Mouse (Mus musculus) heart, postnatal 14 days (tissue): Measurements from ENCODE around the gene Ncf2. TPM values are rescaled to one million over a fixed set of nuclear protein-coding genes. Genes with fewer than 3 reads are reported as not detected.

ENCODE experiments used
- DNase-seq, 2 experiments: peaks; one replicate each; pipeline ENCODE4 v3.0.0; 2021 to 2022
- intact Hi-C: fragments of 180-260 bp; cut with DNase I; formaldehyde crosslinking; loops from one replicate; pipeline ENCODE4 v1.15.1; 2025
- total RNA-seq, 2 experiments: library from RNA; stranded (reverse); gene quantifications; 2 replicates each; pipeline ENCODE4 v1.2.3; 2021

The Ncf2 gene
- total RNA-seq, 2 experiments from 2014 or later: 3.9 to 5.1 TPM

DNA sequence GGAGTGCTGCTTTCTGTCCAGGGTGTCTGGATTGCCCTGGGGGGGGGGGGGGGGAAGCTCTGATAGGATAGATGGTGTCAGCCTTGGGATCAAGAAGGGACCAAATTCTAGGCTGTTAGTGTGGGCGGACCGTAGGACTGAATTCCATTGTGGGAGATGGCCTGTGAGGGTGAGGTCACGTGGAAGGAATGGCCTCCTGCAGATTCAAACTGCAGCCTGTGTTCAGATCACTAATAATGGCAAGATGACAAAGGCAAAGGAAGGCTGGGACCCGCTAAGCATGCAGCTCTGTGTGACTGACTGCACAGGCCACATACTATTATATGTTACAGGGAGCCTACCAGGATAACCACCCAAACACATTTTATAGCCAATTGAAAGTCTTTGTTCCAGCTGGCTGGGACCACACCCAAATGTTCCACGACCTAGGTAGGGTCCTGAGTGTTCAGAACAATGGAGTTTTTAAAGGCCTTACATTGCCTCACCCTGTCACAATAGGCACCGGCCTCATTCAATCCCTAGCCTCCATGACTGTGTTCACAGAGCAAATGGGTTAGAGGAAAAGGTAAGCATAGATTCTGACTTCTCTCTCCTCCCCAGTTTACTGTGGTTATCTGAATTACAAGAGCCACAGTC, 6.4 kb upstream of the Ncf2 start:
- no peak for DNase-seq
- intact Hi-C loops: no loop called here

DNA sequence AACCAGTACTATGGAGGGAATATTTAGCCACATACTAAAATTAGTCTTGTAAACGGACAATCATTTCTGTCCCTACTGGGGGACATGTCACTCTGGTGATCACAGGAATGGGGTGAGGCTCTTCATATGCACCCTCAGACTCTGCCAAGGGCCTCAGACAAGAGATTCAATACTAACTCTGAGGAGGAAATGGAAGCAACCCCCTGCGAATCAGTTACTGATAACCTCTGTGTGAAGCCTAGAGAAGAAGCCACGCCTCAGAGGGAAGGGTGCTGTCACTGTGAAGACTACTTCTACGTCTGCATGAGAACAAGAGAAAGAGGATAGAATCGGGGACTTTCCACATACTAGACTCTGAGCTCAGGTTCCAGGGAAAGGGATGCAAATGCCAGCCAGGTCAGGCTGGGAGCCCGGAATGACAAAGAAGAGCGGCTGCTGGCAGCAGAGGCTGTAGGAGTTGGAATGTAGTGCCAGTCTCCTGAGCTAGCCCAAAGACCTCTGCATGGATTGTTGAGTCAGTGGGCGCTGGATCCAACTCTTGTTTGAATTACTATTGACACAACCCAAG, 4.2 kb upstream of the Ncf2 start:
- no peak for DNase-seq
- intact Hi-C loops: loop anchor here (5.0 kb wide), 1 partner anchor 602 kb away; no protein-coding TSS in a partner anchor

DNA sequence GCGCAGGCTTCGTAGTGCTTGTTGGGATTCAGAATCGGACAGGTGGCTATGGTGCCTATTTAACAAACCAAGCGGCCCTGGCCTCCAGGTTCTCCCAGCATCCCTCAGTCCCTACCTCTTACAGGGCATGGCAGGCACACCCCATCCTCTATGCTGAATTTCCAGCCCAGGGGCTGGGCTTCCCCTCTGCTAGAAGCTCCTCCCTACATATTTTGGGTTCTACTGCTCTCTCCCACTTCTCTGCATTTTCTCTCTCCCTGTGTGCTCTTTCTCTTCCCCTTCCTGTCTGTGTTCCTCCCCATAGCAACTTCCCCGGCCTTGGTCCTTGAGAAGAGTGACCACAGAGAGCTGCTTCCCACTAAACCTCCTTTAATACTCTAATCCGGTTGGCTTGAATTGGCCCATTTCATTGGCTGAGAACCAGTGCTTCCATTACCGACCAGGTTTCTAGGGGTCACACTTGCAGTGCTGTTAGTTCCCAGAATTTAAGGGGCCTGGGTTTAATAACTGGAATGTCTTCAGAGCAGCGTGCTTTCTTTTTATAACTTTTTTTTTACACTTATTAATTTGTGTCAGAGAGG, 3.2 kb upstream of the Ncf2 start:
- DNase-seq: no peak
- intact Hi-C loops: loop anchor here (5.0 kb wide), 1 partner anchor 601 kb away; no protein-coding TSS in a partner anchor

DNA sequence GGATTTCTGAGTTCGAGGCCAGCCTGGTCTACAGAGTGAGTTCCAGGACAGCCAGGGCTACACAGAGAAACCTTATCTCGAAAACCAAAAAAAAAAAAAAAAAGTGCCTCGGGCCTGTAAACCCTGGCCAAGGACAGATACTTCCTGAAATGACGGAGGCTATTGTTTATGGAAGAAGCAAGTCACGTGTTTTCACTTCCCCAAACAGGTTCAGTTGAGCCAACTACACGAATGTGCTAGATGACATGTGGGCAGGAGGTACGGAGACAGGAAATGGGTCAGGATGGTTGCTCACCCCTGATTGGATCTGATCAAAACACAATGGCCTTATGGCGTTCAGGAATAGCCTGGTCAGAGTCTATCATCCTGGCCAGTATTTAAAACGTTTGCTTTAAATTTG, 1.9 kb upstream of the Ncf2 start:
- intact Hi-C loops: loop anchor here (5.0 kb wide), 1 partner anchor 599 kb away; no protein-coding TSS in a partner anchor
- DNase-seq: no peak

DNA sequence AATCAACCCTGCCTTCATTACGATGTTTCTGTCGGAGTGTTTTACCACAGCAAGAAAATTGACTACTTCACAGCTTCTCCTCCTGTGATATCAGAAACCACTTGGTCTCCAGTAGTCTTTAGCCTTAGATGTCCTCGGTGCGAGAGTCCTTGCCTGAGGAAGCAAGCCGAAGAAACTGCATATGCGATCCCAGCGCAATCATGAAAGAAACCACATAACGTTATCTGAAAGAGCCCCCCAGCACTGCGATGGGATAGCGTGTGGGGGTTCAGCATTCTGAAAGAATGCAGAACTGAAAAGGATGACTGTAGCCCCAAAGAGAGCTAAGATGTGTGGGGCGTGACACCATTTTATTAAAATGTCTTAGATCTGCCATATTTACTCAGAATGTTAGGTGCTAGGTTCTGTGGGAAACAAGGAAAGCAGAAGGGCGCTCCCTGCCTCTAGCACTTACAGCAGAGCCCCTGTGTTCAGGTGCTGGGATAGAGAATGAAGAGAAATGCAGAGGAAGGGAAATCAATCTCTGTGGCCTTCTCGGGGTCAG, 711 bp downstream of the Ncf2 start:
- no peak for DNase-seq
- intact Hi-C loops: no loop called here

DNA sequence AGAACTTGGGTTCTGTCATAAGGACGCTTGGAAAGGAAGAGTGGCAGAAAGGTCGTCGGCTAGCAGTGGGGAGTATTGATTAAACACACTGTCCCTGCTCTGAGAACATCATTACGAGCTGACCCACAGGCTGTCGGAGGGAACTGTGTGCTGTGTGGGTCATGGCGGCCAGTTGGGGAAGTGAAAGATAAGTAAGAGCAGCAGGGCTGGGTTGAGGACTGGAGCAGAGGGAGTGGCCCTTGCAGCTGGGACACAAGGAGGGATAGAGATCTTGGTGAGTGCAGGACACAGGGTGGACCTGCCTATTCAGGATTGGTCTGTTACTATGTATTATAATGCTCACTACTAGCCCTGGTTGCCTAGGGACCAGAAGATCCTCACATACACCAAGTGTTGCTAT, 4.9 kb downstream of the Ncf2 start:
- no peak for DNase-seq
- intact Hi-C loops: no loop called here

DNA sequence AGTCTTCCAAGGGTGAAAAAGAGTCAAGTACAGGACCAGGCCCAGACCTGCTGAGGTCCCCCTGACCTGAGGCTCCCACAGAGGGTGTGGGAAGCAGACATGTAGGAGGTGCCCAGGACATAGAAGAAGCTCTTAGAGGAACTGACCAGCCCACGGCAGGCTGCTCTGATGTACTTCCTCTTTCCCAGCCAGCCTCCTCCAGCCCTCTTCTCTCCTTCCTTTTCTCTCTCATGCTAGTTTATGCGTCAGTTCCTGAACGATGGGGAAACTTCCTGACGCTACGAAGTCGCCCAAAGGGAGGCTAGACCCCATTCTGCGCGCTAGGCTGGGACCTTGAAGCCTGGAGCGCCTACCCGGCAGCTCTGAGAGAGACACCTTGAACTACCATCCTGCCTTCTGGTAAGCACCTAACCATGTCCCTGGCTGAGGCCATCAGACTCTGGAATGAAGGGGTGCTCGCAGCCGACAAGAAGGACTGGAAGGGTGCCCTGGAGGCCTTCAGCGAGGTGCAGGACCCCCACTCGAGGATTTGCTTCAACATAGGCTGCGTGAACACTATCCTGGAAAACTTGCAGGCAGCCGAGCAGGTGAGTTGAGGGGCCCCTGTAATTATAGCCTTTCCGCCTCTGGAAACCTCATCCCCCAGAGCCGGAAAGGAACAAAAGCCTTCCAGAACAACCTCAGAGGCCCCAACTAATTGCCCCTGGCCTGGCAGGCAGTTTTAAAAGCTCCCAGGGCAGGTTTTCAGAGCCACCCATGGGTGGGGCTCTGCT, 7.8 kb downstream of the Ncf2 start:
- intact Hi-C loops: no loop called here
- DNase-seq: peak in 1 of 2 experiments; percentile 18

DNA sequence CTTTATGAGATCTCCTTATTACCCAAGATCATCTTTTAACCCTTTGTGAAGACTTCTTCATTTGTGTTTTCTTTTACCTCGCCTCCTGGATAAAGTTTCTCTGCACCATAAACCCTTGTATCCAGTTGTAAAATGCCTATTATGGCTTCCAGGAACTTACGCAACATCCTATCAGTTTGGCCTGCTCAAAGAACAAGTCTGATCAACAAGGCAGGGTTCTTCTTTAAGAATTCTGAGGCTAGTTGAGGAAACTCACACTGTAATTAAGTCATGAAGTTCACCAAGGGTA, 8.3 kb downstream of the Ncf2 start:
- intact Hi-C loops: no loop called here
- no peak for DNase-seq

DNA sequence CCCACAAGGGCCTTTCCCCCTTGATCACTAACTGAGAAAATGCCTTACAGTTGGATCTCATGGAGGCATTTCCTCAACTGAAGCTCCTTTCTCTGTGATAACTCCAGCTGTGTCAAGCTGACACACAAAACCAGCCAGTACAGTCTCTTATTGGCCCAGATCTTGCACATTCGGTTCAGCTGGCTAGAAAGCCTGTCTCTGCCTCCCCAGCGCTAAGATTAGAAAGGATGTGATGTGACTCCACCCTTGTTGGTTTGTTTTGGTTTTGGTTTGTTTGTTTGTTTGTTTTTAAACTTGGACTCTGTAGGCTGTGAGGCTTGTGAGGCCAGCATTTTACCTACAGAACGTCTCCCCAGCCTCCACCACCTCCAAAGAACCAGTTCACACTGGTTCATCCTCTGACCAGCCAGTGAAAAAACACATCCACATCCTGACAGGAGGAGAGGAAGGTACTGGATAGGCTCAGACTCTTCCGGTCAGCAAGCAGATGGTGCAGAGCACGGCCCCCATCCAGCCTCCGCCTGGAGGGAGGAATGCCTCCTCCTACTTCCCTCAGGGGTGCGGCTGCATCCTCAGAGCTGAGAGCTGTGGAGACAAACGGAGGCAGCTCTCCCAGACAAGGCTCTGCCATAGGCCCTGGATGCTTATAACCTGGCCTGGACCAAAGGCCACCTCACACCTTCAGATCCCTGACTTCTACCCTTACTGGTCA, 9.7 kb downstream of the Ncf2 start:
- peak; percentile 35 to 48 for DNase-seq
- intact Hi-C loops: no loop called here

DNA sequence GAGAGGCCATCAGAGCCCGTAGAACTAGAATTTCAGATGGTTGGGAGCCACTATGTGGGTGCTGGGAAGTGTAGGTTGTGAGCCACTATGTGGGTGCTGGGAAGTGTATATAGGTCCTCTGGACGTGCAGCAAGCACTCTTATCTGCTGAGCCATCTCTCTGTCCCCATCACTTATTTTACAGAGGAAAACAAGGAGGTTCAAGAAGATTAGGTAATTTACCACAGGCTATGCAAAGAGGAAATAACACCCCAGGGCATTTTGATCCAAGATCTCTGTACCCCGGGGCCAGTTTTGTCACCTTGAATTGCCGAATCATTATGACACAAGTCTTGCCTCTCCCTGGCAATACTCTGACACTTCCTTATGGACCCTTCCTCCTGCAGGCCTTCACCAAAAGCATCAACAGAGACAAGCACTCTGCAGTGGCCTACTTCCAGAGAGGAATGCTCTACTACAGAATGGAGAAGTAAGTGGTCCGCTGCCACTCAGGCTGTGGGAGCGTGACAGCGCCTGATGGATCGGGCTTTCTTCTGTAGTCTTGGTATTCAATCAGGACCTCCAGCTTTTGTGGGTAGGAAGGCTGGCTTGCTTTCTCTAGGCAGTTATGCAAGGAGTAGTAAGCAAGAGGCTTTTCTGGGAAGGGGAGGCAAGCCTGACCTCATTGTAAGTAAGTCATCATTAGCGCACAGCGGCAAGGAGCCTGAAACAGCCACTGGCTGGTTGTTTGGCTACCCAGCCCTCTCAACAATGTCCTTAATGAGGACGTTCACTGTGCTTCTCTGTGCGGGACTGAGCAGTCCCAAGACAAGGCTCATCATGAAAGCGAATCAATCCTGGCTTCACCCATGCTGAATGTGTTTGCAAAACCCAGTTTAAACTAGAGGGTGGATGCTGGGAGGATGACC, 10.8 kb downstream of the Ncf2 start:
- intact Hi-C loops: no loop called here
- no peak for DNase-seq

DNA sequence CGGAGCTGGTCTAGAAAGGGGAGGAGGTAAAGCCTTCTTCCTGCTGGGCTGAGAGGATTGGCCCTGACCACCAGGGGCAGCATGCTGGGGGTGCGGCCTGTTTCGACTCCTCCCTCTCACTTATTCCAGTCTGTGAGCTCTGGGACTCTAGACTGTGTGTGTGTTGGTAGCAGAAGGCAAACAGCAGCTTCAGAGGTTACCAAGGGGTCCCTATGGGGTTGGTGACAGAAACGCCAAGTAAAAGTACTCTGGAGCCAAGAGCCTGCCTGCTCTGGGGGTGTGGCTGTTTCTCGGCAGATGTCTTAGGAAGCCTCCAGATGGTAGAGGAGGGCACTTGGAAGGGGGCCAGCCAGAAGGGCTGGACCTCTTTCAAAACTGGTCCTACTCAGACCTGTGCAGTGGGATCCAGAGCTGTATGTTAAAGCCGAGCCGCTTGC, 15.3 kb downstream of the Ncf2 start:
- intact Hi-C loops: no loop called here
- DNase-seq: peak; percentile 17 to 46

DNA sequence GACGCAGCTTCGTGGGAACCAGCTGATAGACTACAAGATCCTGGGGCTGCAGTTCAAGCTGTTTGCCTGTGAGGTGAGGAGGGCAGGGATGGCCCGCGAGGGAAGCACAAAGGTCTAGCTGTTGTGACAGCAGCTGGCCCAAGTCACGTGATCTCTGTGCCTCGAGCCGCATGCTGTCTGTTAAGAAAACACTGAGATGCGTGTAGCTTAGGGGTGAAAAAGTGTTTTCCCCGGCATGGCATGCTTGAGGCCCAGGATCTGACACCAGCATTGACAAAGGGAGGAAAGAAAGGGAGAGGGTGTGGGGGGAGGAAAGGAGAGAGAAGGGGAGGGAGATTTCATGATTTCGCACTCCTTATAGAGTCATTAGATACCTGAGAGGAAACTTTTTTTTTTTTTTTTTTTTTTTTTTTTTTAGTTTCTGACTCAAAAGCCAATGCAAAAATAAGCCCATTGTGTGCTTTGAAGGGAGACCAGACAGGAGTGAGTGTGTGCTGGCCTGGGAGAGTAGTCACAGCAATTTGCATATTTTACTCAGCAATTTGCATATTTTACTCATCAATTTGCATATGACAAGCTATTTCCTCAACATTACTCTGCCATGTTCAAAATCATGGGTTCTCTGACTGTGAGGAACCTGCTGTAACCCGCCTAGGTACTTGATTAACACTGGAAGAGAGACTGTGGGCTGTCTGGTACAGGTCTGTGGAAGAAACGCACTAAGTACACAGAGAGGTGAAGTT, 17.2 kb downstream of the Ncf2 start:
- intact Hi-C loops: no loop called here
- no peak for DNase-seq

DNA sequence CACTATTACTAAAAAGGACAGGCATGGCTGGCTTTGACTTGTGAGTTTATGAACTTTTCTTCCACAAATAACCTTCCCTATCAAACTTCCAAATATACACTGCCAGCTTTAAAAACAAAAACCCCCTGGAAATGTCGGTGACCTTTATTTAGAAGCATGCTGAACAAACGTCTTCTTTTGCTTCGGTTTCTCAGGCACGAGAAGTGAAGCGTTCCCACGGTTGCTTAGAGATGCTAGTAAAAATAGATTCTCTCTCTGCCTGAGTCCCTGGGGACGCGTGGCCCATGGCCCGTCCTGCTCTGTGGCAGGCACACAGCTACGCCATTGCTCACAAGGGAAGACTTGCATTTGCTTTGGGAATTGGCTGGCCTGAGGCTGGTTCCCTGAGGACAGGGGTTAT, 17.8 kb downstream of the Ncf2 start:
- intact Hi-C loops: no loop called here
- DNase-seq: peak; percentile 63 to 74

DNA sequence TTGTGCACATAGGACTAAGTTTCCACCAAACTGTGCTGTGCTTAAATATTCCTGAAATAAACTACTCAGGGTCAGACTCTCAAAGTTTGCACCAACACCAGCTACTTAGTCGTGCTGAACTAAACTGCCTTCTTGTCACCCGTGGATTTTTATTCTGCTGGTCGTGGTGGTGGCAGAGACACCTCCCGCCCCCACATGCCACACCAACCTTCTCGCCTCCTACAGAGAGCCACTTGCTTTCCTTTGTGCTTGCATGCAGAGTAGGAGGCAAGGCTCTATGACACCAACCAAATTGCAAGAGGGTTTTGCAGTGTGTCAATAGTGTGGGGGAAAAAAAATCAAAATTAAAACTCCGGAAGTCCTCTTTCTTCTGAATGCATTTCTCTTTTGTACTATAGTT, 19.6 kb downstream of the Ncf2 start:
- intact Hi-C loops: no loop called here
- DNase-seq: no peak

DNA sequence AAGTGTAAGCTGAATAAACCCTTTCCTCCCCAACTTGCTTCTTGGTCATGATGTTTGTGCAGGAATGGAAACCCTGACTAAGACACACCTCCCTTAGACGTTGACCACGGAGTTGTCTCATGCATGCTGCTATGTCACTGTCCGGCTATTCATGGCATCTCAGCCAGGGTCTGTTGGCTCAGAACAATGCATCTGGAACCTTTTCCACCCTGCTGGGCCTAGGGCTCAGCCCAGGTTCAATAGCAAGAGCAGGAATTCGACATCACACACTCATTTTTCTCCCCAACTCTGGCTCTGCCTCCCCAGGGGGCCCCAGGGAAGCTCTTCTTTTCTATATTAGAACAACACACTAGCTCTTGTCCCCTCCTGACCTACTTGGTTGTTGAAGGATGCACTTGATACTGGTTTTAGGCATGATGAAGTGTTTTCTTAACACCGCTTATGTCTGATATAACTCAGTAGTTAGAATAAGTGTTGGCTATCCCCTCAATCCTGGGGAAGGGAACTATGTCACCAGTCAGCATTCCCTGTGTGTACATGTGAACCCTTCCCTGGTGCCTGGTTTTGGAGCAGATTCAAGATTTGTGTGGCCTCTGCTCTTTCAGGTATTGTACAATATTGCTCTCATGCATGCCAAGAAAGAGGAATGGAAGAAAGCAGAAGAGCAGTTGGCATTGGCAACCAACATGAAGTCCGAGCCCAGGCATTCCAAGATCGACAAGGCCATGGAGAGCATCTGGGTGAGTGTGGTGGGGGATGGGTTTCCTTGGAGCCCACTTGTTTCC, 21.1 kb downstream of the Ncf2 start:
- no peak for DNase-seq
- intact Hi-C loops: no loop called here

DNA sequence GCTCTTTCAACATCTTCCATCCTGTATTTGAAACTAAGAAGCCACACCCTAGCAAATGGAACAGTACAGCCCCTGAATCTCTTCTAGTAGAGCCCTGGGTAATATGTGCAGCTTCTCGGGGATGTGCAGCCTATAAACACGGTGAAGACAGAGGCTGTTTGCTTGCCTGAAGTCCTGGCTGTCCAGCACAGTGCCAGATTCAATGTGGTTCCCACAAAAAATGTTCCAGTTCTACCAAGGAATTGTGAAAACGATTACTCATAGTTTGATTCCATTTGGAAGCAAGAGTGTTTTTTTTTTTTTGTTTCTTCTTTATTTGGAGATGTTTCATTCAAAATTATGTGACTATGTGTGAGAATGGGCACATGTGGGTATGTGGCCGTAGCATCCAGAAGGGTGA, 21.8 kb downstream of the Ncf2 start:
- DNase-seq: no peak
- intact Hi-C loops: no loop called here

DNA sequence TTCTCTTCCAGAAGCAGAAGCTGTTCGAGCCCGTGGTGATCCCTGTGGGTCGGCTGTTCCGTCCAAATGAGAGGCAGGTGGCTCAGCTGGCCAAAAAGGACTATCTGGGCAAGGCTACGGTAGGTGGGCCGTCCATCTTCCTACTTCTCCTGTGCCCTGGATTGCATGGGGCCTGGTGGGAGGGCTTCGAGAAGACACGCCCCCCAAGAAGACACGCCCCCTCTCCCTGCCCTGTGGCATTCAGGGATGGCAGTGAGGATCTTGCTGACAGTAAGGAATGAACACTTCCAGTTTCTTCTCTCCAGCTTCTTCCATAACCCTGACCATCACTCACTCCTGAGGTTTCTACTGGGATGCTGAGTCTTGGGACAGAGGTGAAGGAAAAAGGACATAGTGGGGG, 24.2 kb downstream of the Ncf2 start:
- no peak for DNase-seq
- intact Hi-C loops: no loop called here

DNA sequence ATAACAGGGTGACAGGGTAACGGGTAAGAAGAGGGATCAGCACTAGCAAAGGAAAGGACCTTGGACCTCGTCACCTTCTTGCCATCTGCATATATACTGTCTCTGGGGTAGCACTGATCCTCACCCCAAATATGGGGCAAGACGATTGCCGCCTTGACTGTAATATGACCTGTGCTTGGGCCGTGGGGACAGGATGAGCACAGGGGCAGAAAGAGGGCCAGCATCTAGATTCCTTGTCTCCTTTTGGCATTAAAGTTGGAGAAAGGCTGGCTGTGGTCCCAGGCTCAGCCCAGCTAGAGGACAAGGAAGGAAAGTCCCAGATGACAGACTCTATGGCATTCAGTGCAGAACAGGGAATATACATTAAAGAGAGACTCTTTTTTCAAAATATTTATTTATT, 26.5 kb downstream of the Ncf2 start:
- intact Hi-C loops: no loop called here
- no peak for DNase-seq
